Mouse (Mus musculus) cerebellum, adult 2 months (tissue): ENCODE results near the gene 4931406C07Rik.

ENCODE experiments used
- CTCF ChIP-seq: fragments of 200-500 bp; IDR thresholded peaks from 2 replicates; pipeline ENCODE4 v1.5.1; 2011; ENCODE audit warnings: low read depth, mild to moderate bottlenecking, control low read depth, low read length, moderate library complexity, borderline replicate concordance; ENCODE audit not compliant: insufficient read depth
- POLR2A ChIP-seq: fragments of 200-500 bp; IDR thresholded peaks from 2 replicates; pipeline ENCODE4 v1.6.1; 2011; ENCODE audit warnings: low read length, control low read depth, borderline replicate concordance; ENCODE audit not compliant: insufficient read depth

DNA sequence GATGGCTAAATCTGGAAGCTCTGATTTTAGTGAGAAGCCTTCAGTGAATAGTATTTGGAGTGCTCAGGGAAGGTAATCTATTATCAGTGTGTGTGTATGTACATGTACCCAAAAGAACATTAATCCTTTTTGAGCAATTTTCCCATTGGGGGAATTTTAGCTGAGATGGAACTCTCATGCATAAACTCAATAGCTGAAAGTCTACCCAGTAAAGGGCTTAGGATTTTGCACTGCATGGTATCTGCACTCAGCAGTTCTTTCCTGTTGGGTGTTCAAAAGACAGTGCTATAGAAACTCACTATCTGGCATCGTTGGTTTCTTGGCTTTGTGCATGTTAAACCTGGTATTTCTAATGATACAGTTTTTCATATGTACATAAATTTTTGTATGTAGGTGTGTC, 8.4 kb upstream of the 4931406C07Rik start:
- no peak for TF ChIP-seq POLR2A
- TF ChIP-seq CTCF = no peak
